22 mouse cellular contexts compared by ENCODE assay signal in genomic region chr9:52186296-52186941, GRCm38 (mm10). TPM values are rescaled to one million over a fixed set of nuclear protein-coding genes. Genes with fewer than 3 reads are reported as not detected.
DNase-seq lines count a peak whose midpoint lies in the region; ATAC-seq and TF ChIP-seq lines count a peak whose summit lies in the region.
"Had no signal": no experiment of that assay in that cellular context is flagged by ENCODE, and none has a peak within 500 bp of the region (broad histone marks: within the 10 kb centered on the region; RNA-seq: fewer than 3 reads in every experiment).

No protein-coding gene starts in this region.

- TF ChIP-seq POLR2A in liver, adult 2 months (IDR thresholded peaks at IDR 0.05; ENCODE audit: extremely low read depth, insufficient read depth, low read length) = no peak

- 25% methylated on average over 3 of the region's 3 CpGs for WGBS in intestine, embryonic 14.5 days
- 18% methylated on average over 3 of the region's 3 CpGs for WGBS in intestine, postnatal 0 days
- WGBS in liver, adult 2 months = 25% methylated on average over 3 of the region's 3 CpGs
- 54% methylated on average over 3 of the region's 3 CpGs for WGBS in liver, postnatal 0 days (ENCODE audit: insufficient replicate concordance)
- WGBS in intestine, embryonic 15.5 days = 21% methylated on average over 3 of the region's 3 CpGs

- H3K36me3 ChIP-seq in intestine, embryonic 14.5 days (ENCODE audit: control insufficient read depth, insufficient read depth, low read length) = no peaks in the 10 kb centered on the region
- H3K36me3 ChIP-seq in intestine, postnatal 0 days (ENCODE audit: control insufficient read depth, insufficient read depth) = no peaks in the 10 kb centered on the region
- H3K36me3 ChIP-seq in liver, adult 2 months (ENCODE audit: control insufficient read depth, insufficient read depth, low read length) = no peaks in the 10 kb centered on the region
- no peaks in the 10 kb centered on the region for H3K36me3 ChIP-seq in liver, postnatal 0 days (replicated peaks; ENCODE audit: insufficient read depth, low read length)
- H3K36me3 ChIP-seq in intestine, embryonic 15.5 days = no peaks in the 10 kb centered on the region
- H3K36me3 ChIP-seq: embryonic facial prominence, embryonic 13.5 days; forebrain, embryonic 12.5 days; hindbrain, embryonic 12.5 days had no signal

- H3K4me2 ChIP-seq in intestine, embryonic 14.5 days (ENCODE audit: low read length) = no peak overlapping the region
- H3K4me2 ChIP-seq in intestine, postnatal 0 days (replicated peaks; ENCODE audit: low read depth) = no peak overlapping the region
- H3K4me2 ChIP-seq in liver, postnatal 0 days (ENCODE audit: low read depth, low read length) = no peak overlapping the region
- H3K4me2 ChIP-seq in intestine, embryonic 15.5 days (replicated peaks) = no peak overlapping the region
- H3K4me2 ChIP-seq: embryonic facial prominence, embryonic 13.5 days; forebrain, embryonic 12.5 days; hindbrain, embryonic 12.5 days had no signal

- no peak overlapping the region for H3K4me3 ChIP-seq in intestine, embryonic 14.5 days (ENCODE audit: low read depth, low read length)
- no peak overlapping the region for H3K4me3 ChIP-seq in intestine, postnatal 0 days (ENCODE audit: low read depth, low read length)
- no peak overlapping the region for H3K4me3 ChIP-seq in liver, adult 2 months (ENCODE audit: insufficient read depth, low read depth, low read length)
- no peak overlapping the region for H3K4me3 ChIP-seq in liver, postnatal 0 days (ENCODE audit: low read depth, low read length)
- H3K4me3 ChIP-seq in intestine, embryonic 15.5 days (replicated peaks) = no peak overlapping the region
- H3K4me3 ChIP-seq: embryonic facial prominence, embryonic 13.5 days; forebrain, embryonic 12.5 days; hindbrain, embryonic 12.5 days had no signal

- H3K27me3 ChIP-seq in intestine, embryonic 14.5 days (replicated peaks; ENCODE audit: control insufficient read depth, insufficient read depth, low read length) = no peaks in the 10 kb centered on the region
- H3K27me3 ChIP-seq in intestine, postnatal 0 days (replicated peaks; ENCODE audit: control insufficient read depth, insufficient read depth, low read length) = no peaks in the 10 kb centered on the region
- H3K27me3 ChIP-seq in liver, adult 2 months (ENCODE audit: control insufficient read depth, insufficient read depth, low read length) = peaks cover 5% of the 10 kb centered on the region; the same call in 1 of the 2 replicates
- no peaks in the 10 kb centered on the region for H3K27me3 ChIP-seq in liver, postnatal 0 days (ENCODE audit: insufficient read depth, low read length)
- H3K27me3 ChIP-seq in intestine, embryonic 15.5 days (replicated peaks) = no peaks in the 10 kb centered on the region
- H3K27me3 ChIP-seq: embryonic facial prominence, embryonic 13.5 days; forebrain, embryonic 12.5 days; hindbrain, embryonic 12.5 days; Patski had no signal

- TF ChIP-seq EP300 in liver, postnatal 0 days (IDR thresholded peaks at IDR 0.05; ENCODE audit: low read depth) = no peak

- no peak overlapping the region for H3K27ac ChIP-seq in intestine, embryonic 14.5 days (ENCODE audit: low read depth)
- H3K27ac ChIP-seq in intestine, postnatal 0 days (ENCODE audit: low read depth, low read length) = no peak overlapping the region
- H3K27ac ChIP-seq in liver, adult 2 months (replicated peaks; ENCODE audit: insufficient read depth, low read depth, low read length) = no peak overlapping the region
- H3K27ac ChIP-seq in liver, postnatal 0 days (ENCODE audit: low read depth) = no peak overlapping the region
- no peak overlapping the region for H3K27ac ChIP-seq in intestine, embryonic 15.5 days
- H3K27ac ChIP-seq: embryonic facial prominence, embryonic 13.5 days; forebrain, embryonic 12.5 days; hindbrain, embryonic 12.5 days had no signal

- no peak overlapping the region for H3K9ac ChIP-seq in intestine, embryonic 14.5 days (ENCODE audit: low read length)
- H3K9ac ChIP-seq in intestine, postnatal 0 days (ENCODE audit: low read depth, low read length) = no peak overlapping the region
- no peak overlapping the region for H3K9ac ChIP-seq in liver, adult 2 months (ENCODE audit: low read depth, low read length)
- no peak overlapping the region for H3K9ac ChIP-seq in liver, postnatal 0 days (replicated peaks)
- H3K9ac ChIP-seq in intestine, embryonic 15.5 days = no peak overlapping the region
- H3K9ac ChIP-seq: embryonic facial prominence, embryonic 13.5 days; forebrain, embryonic 12.5 days; hindbrain, embryonic 12.5 days had no signal

- DNase-seq in intestine, embryonic 14.5 days (ENCODE audit: low spot score) = no peak
- DNase-seq in liver, adult 2 months (ENCODE audit: extremely low read depth, low read depth, low spot score) = peak; percentile 79
- no peak for DNase-seq in liver, postnatal 0 days
- no peak for DNase-seq in cerebellum, postnatal 36 days
- DNase-seq in ovary, postnatal 14 days (ENCODE audit: low spot score) = no peak
- DNase-seq: adrenal gland, postnatal 14 days; cerebellum, adult 11-12 months; cerebellum, adult 9-10 months; cerebellum, postnatal 25 days; gastrocnemius, postnatal 25 days; heart, postnatal 10 days; heart, postnatal 4 days had no signal

- ATAC-seq in intestine, embryonic 14.5 days (replicated peaks; ENCODE audit: low FRiP score, low TSS enrichment, low read depth) = 0 out of 2 replicates have a peak, but pooled peaks have one; percentile 32
- ATAC-seq in intestine, postnatal 0 days = no peak
- no peak for ATAC-seq in liver, postnatal 0 days
- ATAC-seq in intestine, embryonic 15.5 days = peak; percentile 66
- ATAC-seq: activated CD4-positive, CD25-positive, alpha-beta regulatory T cell, adult 4 months; forebrain, embryonic 16.5 days; hindbrain, embryonic 16.5 days; inflammation-experienced regulatory T-cells, adult 6 months; Patski had no signal

- no peaks in the 10 kb centered on the region for H3K4me1 ChIP-seq in intestine, embryonic 14.5 days (replicated peaks; ENCODE audit: control insufficient read depth, insufficient read depth, low read length)
- no peaks in the 10 kb centered on the region for H3K4me1 ChIP-seq in intestine, postnatal 0 days (replicated peaks; ENCODE audit: control insufficient read depth, insufficient read depth, low read length)
- no peaks in the 10 kb centered on the region for H3K4me1 ChIP-seq in liver, adult 2 months (ENCODE audit: control insufficient read depth, insufficient read depth, low read length)
- no peaks in the 10 kb centered on the region for H3K4me1 ChIP-seq in liver, postnatal 0 days (ENCODE audit: insufficient read depth)
- H3K4me1 ChIP-seq in intestine, embryonic 15.5 days (replicated peaks) = no peaks in the 10 kb centered on the region

- no peak for TF ChIP-seq CTCF in intestine, postnatal 0 days (IDR thresholded peaks at IDR 0.05; ENCODE audit: low read depth)
- TF ChIP-seq CTCF in liver, adult 2 months (IDR thresholded peaks at IDR 0.05; ENCODE audit: low read depth, low read length) = no peak
- TF ChIP-seq CTCF in liver, postnatal 0 days (IDR thresholded peaks at IDR 0.05; ENCODE audit: low read depth) = no peak

- no peaks in the 10 kb centered on the region for H3K79me2 ChIP-seq in liver, adult 2 months (ENCODE audit: control insufficient read depth, insufficient read depth, low read length)

- 0 out of 2 replicates have a peak, but pooled peaks cover 2% of the 10 kb centered on the region for H3K9me3 ChIP-seq in intestine, embryonic 14.5 days (ENCODE audit: control insufficient read depth, low read length)
- no peaks in the 10 kb centered on the region for H3K9me3 ChIP-seq in intestine, postnatal 0 days (ENCODE audit: control insufficient read depth)
- no peaks in the 10 kb centered on the region for H3K9me3 ChIP-seq in liver, postnatal 0 days (ENCODE audit: low read length)
- H3K9me3 ChIP-seq in intestine, embryonic 15.5 days = no peaks in the 10 kb centered on the region
- H3K9me3 ChIP-seq: forebrain, embryonic 12.5 days; hindbrain, embryonic 12.5 days had no signal

RNA-seq across cellular contexts. Expression of gene Zc3h12c, which starts 18.0 kb away (rescaled TPM):
- 4.0 and 4.2 TPM in 2 replicates for polyA plus RNA-seq in intestine, embryonic 14.5 days (2014; fragmentation: Nextera tagmentation; extraction: Ambion mirVana)
- 0.95 and 1.1 TPM in 2 replicates for polyA plus RNA-seq in intestine, postnatal 0 days (2015; fragmentation: Nextera tagmentation; extraction: Ambion mirVana)
- 4.5 and 6.0 TPM in 2 replicates for total RNA-seq in liver, adult 2 months (2014; rRNA removed)
- polyA plus RNA-seq in liver, adult 2 months (2012; rRNA removed) = 0.98 and 1.1 TPM in 2 replicates
- polyA plus RNA-seq in liver, postnatal 0 days (2015; fragmentation: Nextera tagmentation; extraction: Ambion mirVana) = 0.72 and 0.75 TPM in 2 replicates
- 2.0 and 2.1 TPM in 2 replicates for polyA plus RNA-seq in intestine, embryonic 15.5 days (2015; fragmentation: Nextera tagmentation; extraction: Ambion mirVana)

Comparison
In these comparisons a context has a peak if more than half of its experiments do, and no peak if none do; other contexts are left out.
1. ATAC-seq: peak in intestine, embryonic 14.5 days (single experiment) and intestine, embryonic 15.5 days (single experiment); none in intestine, postnatal 0 days (single experiment) and liver, postnatal 0 days (single experiment).